Mouse (Mus musculus): ENCODE measurements at regions not wholly inside any gene's neighbourhood (a gene's known extent, or its start where the extent isn't known, plus 50 kb on each side); places are given as distances from the start of the nearest gene placed in this dataset.
A peak's percentile ranks its signal among the peaks of the same experiment; 100 is the strongest.

GRCm38 (mm10) chr13:28756915-28757765 lies 196.4 kb downstream of the Sox4 start:
- DNase-seq (ENCODE audit: low read depth), result no peak

GRCm38 (mm10) chr13:28754207-28754606 lies 199.3 kb downstream of the Sox4 start:
- DNase-seq (ENCODE audit: low read depth), result peak; percentile 66

DNA sequence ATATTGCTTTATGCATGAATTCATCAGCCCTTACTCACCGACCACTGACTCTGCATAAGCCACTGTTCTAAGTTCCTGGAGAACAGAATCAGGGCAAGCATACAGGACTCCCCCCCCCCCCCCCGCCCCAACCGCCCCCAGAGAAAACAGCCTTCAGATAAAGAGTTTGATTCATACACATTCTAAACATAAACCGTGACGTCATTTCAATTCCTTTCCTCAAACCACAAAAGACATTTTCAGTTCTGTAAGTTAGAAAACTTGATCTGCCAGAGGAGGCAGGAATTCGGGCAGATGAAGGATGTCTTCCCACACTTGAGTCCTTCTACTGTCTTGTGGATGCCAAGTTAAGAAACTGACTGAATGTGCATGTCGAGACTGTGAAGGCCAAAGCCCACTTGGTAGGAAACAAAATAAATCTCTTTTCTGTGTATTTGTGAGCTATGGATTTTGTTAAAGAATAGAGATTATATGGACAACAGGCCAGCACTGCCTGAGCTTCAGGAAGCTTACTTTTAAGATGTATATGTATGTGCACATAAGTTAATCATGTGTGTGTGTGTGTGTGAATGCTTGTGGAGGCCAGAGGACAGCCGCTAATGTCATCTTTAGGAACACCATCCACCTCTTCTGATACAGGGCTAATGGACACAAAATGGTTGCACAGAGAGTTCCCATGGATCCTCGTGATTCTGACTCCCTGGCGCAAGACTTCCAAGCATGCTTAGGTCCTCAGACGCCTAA lies 202.4 kb downstream of the Sox4 start:
- DNase-seq (ENCODE audit: low read depth), result peak; percentile 83

DNA sequence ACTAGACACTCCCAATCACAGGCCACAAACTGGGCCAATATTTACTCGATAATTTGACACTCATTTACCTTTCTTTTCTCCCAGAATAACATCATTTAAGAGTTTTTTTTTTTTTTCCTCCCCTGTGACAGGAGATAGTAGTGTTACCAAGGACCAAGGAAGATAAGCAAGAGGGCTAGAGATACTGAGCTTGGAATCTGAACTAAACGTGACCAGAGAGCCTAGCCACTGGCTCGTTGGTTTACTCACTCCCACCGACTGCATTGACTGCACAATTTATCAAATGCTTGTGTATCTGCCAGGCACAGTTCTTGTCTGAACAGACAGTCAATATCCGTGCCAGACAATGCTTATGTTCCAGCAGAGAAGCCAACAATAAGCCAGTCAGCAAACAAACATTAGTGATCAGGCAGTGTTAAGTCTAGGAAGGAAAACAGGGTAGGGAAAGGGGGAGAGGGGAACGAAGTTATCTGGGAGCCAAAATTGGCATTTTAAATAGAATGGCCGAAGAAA lies 213.3 kb downstream of the Sox4 start:
- no peak for DNase-seq (ENCODE audit: low read depth)

DNA sequence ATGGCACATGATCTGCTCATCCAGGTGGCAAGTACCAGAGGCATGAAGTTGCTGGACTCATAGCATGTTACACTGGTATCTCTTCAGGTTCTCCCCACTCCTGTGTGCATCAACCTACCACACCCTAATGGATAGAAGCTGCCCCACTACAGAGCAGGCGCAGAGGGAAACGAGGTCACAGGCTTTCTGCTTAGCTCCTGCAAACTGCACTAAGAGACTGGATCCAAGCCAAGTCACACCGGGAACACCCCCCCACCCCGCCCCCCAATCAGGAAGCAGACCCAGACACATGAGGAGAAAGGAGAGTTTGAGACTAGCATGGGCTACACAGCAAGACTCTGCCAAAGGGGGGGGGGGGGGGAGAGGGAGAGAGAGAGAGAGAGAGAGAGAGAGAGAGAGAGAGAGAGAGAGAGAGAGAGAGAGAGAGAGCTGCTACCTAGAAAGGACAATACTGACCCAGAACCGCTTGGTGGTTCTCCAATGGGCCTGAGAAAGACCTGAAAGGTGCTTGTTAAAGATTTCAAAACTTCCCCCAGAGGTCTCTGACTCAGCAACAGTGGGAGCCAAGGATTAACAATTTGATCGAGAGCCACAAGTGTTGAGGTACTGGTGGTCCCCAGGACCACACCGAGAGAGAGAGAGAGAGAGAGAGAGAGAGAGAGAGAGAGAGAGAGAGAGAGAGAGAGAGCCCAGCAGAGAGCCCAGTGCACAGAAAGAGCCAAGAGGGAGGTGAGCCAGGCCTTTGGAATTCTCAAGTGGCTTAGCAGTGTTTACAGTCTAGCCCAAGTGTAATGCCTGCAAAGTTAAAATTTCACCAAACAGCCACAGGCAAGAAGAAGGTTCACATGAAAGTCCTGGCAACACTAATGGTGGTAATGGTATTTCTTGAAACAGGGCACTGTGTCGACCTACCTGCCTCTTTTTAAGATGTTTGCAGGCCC lies 215.1 kb downstream of the Sox4 start:
- DNase-seq (ENCODE audit: low read depth), result peak; percentile 65

GRCm38 (mm10) chr13:28732475-28732874 lies 221.0 kb downstream of the Sox4 start:
- DNase-seq (ENCODE audit: low read depth), result no peak

DNA sequence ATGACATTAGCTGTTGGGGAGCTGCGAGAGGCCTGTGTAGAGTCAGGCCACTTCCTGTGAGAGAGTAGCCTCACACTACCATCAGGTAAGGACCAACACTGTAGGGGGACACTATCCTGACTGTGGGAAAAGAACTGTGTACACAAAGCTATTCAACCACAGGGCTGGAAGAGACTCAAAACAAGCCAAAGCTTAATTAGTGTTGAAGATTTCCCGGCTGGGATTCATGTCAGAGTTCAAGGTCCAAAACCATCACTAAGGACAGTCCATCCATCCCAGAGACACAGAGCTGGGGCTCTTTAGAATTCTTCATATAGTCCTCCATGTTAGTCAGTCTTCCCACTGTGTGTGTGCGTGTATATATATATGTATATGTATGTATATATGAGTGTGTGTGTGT lies 221.5 kb downstream of the Sox4 start:
- DNase-seq (ENCODE audit: low read depth), result no peak

- peak; percentile 30 for DNase-seq (ENCODE audit: low read depth)
Observed at GRCm38 (mm10) chr13:28730059-28730580, 223.4 kb downstream of the Sox4 start.

DNA sequence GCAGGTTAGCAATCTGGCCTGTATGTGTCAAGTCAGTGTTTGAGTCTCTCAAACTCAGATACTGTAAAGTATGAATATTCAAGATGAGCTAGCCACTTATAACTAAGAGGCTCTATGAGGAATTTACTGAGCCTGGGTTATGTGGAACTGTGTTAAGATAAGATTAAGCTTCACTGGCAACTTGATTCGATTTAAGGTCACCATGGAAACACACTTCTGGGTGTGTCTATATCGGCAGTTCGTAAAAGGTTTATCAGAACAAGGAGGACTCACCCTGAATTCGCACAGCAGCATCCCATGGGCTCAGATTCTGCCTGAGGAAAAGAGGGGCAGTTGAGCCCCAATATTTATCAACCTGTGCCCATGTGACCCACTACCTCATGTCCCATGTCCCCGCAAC lies 224.7 kb downstream of the Sox4 start:
- no peak for DNase-seq (ENCODE audit: low read depth)

DNA sequence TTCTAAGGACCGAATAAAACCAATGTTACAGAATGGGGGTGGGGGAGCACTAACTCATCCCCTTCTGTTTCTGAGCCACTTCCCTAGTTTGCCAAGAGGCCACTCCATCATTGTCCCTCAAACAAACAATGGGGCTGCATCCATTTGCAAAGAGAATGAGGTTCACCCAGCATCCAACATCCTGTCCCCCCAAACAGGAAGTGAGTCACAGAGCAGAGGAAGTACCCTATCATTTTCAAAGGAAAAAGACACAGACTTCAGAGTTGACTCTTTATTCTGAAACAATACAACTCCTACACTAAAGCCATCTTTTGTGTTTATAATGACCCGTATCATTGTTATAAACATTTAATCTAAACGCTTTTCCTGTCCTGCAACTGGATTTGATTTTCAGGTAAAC lies 229.2 kb downstream of the Sox4 start:
- DNase-seq (ENCODE audit: low read depth), result no peak

DNA sequence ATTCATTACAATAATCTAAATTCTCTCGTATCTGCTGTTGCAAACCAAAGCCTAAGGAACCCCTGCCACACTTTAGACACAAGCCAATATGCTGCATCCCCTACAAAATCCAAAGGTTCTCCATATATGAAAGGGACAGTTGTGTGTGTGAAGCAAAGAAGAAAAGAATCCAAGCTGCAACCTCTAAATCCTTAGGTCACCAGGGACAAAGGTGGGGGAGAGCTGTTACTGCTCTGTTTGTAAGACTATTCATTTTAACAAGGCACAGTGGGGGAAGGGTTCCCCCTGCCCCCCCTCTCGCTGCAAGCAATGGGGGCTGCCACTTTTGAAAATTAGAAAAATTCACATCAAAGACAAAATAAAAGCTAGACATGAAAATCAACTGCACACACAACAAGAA lies 231.4 kb downstream of the Sox4 start:
- DNase-seq (ENCODE audit: low read depth), result no peak

- DNase-seq (ENCODE audit: low read depth), result no peak
Observed at GRCm38 (mm10) chr13:28721548-28721981, 231.9 kb downstream of the Sox4 start.

GRCm38 (mm10) chr13:28720639-28721239 lies 232.8 kb downstream of the Sox4 start:
- DNase-seq (ENCODE audit: low read depth), result no peak

- DNase-seq (ENCODE audit: low read depth), result no peak
Observed at GRCm38 (mm10) chr13:28720169-28720568, 233.3 kb downstream of the Sox4 start.

- DNase-seq (ENCODE audit: low read depth), result no peak
Observed at GRCm38 (mm10) chr13:28718868-28719265, 234.6 kb downstream of the Sox4 start.

GRCm38 (mm10) chr13:28718169-28718867 lies 235.2 kb downstream of the Sox4 start:
- no peak for DNase-seq (ENCODE audit: low read depth)

DNA sequence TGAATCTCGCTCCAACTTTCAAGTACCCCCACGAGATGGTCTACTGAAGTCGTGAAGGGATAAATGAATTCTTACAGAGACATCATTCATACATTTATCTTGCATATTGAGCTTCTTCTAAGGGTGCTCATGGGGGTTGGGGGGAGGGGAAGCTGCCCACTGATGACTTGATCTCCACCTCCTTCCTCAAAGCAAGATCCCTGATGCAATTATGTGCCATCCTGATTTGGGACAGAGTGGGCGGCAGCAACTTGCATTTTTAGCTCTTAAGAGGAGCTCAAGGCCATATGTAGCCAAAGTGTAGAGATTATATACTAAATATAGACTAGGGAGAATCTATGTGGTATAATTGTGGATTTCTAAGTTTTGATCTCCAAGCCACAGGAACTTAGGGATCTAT lies 236.1 kb downstream of the Sox4 start:
- no peak for DNase-seq (ENCODE audit: low read depth)

DNA sequence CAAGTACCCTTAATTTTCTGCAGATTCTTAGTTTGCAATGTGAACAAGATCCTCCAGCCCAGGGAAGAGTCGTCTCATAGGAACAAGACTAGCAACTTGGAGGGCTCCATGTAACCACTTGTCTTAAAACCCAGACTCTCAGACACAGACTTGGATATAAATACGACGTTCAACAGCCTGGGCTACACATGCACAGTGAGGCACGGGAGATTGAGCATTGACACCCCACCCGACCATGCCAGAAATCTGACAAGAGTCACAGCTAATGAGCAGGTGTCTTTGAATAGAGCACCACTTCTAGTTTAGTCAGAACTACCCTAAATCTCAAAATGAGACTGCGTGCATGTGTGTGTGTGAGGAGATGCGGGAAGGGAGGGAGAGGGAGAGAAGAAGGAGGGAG lies 243.5 kb downstream of the Sox4 start:
- DNase-seq (ENCODE audit: low read depth), result no peak

DNA sequence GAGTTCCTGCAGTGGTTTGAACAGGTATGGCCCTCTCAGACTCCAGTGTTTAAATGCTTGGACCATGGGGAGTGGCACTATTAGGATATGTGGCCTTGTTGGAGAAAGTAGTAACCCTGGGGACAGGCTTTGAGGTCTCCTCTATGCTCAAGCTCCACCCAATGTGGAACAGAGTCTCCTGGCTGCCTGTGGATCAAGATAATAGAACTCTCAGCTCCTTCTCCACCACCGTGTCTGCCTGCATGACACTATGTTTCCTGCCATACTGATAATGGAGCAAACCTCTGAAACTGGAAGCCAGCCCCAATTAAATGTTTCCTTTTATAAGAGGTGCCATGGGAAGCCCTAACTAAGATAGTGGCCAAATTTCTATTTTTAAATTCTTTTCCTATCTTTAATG lies 252.2 kb downstream of the Sox4 start:
- no peak for DNase-seq (ENCODE audit: low read depth)

DNA sequence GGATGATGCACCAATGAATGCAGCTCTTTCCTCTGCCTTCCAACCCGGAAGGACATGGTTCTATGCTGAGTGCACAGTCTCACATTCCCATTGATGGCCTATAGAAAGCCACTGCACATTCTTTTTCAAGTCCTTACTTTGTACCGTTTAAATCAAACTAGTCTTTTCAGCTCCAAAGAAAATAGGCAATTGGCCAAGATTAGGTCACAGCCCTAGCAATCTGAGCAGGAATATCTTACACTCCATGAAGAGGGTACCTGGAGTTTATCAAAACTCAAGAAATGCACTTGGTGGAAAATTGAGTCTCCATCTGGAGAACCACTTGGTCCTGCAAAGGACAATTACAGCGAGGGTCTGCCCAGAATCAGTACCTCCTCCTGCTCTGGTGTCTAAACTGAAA lies 253.4 kb downstream of the Sox4 start:
- DNase-seq (ENCODE audit: low read depth), result no peak
